Mouse (Mus musculus): Measurements from ENCODE around the gene Slc17a2. TPM values are rescaled to one million over a fixed set of nuclear protein-coding genes. Genes with fewer than 3 reads are reported as not detected.
A peak's percentile ranks its signal among the peaks of the same experiment; 100 is the strongest.
"Not testable (repeated sequence)": the region's sequence is repeated elsewhere in the genome, so short reads cannot be mapped to it uniquely, and the experiment has no call there.

The Slc17a2 gene
- polyA plus RNA-seq, 1 experiment from 2014 or later, result not detected

DNA sequence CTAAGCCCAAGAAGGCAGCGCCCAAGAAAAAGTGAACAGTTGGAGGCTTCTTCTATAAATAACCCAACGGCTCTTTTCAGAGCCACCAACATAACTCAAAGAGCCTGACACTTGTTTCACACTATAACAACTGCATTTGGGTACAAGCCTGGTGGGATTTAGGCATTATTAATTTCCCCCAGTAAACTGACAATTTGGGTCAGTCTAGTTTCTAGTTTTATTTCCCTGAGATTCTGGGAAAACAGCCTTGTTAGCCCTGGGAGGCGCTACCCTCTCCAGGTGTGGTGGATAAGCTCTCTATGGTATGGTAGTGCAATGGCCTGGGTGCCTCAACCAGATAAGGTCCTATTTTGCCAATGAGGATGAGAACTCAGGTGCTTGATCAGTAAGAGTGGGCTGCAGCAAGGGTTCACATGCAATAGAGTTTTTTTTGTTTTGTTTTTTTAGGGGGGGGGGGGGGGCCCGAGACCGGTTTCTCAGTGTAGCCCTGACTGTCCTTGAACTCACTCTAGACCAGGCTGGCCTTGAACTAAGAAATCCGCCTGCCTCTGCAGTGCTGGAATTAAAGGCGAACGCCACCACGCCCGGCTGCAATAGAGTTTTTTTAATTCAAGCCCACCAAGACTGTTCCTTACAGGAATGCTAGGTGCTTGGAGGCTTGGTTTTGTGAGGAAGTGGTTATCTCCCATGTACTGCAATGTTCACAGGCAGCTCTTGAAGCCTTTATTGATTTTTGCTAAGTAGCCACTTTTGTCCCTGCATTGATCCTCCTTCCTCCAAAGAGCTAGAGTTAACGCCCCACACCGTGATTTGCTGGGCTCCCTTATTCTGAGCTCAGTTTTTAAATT lies 42.2 kb upstream of the Slc17a2 start:
- H3K4me2 ChIP-seq (replicated peaks), result peak overlapping the region; percentile 86
- no peak for ATAC-seq (ENCODE audit: insufficient number of reproducible peaks, insufficient read depth, low FRiP score, low TSS enrichment)
- no peaks in the 10 kb centered on the region for H3K27me3 ChIP-seq
- no peaks in the 10 kb centered on the region for H3K36me3 ChIP-seq
- H3K9ac ChIP-seq, result peak overlapping the region; percentile 73
- H3K27ac ChIP-seq, result peak overlapping the region; percentile 98
- H3K4me1 ChIP-seq, result peaks cover 14% of the 10 kb centered on the region
- peak overlapping the region; percentile 59 for H3K4me3 ChIP-seq
- WGBS, result 33% methylated on average over 12 of the region's 12 CpGs
- H3K9me3 ChIP-seq, result no peaks in the 10 kb centered on the region

- no peak overlapping the region for H3K4me3 ChIP-seq
- H3K27ac ChIP-seq, result no peak overlapping the region
- WGBS, result 80% methylated on average over 1 of the region's 1 CpGs
- no peaks in the 10 kb centered on the region for H3K9me3 ChIP-seq
- no peaks in the 10 kb centered on the region for H3K36me3 ChIP-seq
- H3K9ac ChIP-seq, result no peak overlapping the region
- H3K4me1 ChIP-seq, result peaks cover 10% of the 10 kb centered on the region
- H3K27me3 ChIP-seq, result no peaks in the 10 kb centered on the region
- 0 out of 2 replicates have a peak overlapping the region, but pooled peaks have one; percentile 86 for H3K4me2 ChIP-seq (replicated peaks)
- no peak for ATAC-seq (ENCODE audit: insufficient number of reproducible peaks, insufficient read depth, low FRiP score, low TSS enrichment)
Observed at GRCm38 (mm10) chr13:23765172-23765513, 41.6 kb upstream of the Slc17a2 start.

DNA sequence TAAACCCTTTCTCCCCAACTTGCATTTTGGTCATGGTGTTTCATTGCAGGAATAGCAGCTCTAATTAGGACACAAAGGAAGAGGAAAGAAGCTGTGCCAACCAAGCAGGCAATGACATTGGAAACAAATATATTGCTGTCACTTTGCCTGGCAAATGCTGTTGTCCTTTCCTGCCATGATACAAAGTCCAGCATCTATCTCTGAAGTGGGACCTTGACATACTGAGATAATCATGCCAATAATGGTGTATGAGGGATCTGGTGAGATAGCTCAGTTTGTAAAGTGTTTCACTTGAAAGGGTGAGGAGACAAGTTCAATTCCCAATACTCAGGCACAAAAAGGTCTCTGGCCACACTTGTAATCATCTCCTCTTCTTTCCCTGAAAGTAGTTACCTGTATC lies 40.0 kb upstream of the Slc17a2 start:
- Histone ChIP-seq H3K4me3 (no peak overlapping the region), H3K4me2 (replicated peaks) (no peak overlapping the region), H3K27me3 (no peaks in the 10 kb centered on the region), H3K27ac (no peak overlapping the region), H3K36me3 (no peaks in the 10 kb centered on the region), H3K9ac (no peak overlapping the region), H3K4me1 (peaks cover 7% of the 10 kb centered on the region; the same call in 1 of the 2 replicates), H3K9me3 (no peaks in the 10 kb centered on the region)
- ATAC-seq (ENCODE audit: insufficient number of reproducible peaks, insufficient read depth, low FRiP score, low TSS enrichment), result no peak

GRCm38 (mm10) chr13:23768834-23769397 lies 37.9 kb upstream of the Slc17a2 start:
- Histone ChIP-seq H3K9ac (no peak overlapping the region), H3K4me2 (replicated peaks) (no peak overlapping the region), H3K36me3 (no peaks in the 10 kb centered on the region), H3K27ac (no peak overlapping the region), H3K27me3 (no peaks in the 10 kb centered on the region), H3K4me3 (no peak overlapping the region), H3K9me3 (no peaks in the 10 kb centered on the region), H3K4me1 (peaks cover 11% of the 10 kb centered on the region; the same call in 1 of the 2 replicates)
- ATAC-seq (ENCODE audit: insufficient number of reproducible peaks, insufficient read depth, low FRiP score, low TSS enrichment), result no peak
- WGBS, result 56% methylated on average over 5 of the region's 5 CpGs

DNA sequence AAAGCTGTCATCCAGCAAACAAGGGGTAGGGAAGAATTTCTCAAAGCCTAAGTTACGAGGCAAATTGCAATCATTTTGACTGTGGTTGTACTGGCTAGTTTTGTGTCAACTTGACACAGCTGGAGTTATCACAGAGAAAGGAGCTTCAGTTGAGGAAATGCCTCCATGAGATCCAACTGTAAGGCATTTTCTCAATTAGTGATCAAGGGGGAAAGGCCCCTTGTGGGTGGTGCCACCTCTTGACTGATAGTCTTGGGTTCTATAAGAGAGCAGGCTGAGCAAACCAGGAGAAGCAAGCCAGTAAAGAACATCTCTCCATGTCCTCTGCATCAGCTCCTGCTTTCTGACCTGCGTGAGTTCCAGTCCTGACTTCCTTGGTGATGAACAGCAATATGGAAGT lies 37.2 kb upstream of the Slc17a2 start, which contains the start of gene Trim38:
Gene Trim38 (plus strand): TSS at position 301 of the 400 bp plus-strand sequence.
- H3K9ac ChIP-seq; H3K4me3 ChIP-seq; H3K27me3 ChIP-seq; H3K36me3 ChIP-seq; ATAC-seq (ENCODE audit: insufficient number of reproducible peaks, insufficient read depth, low FRiP score, low TSS enrichment); H3K4me1 ChIP-seq; H3K4me2 ChIP-seq (replicated peaks); H3K9me3 ChIP-seq; H3K27ac ChIP-seq: not testable (repeated sequence)
- WGBS, result 77% methylated on average over 2 of the region's 2 CpGs

GRCm38 (mm10) chr13:23772561-23773313 lies 34.1 kb upstream of the Slc17a2 start:
- no peak overlapping the region for H3K27ac ChIP-seq
- H3K36me3 ChIP-seq, result no peaks in the 10 kb centered on the region
- H3K4me2 ChIP-seq (replicated peaks), result peak overlapping the region; percentile 31
- peak; percentile 84; the same call in 1 of the 2 replicates for ATAC-seq (ENCODE audit: insufficient number of reproducible peaks, insufficient read depth, low FRiP score, low TSS enrichment)
- WGBS, result 24% methylated on average over 21 of the region's 21 CpGs
- no peaks in the 10 kb centered on the region for H3K27me3 ChIP-seq
- no peaks in the 10 kb centered on the region for H3K9me3 ChIP-seq
- H3K9ac ChIP-seq, result no peak overlapping the region
- peaks cover 3% of the 10 kb centered on the region; the same call in 1 of the 2 replicates for H3K4me1 ChIP-seq
- no peak overlapping the region for H3K4me3 ChIP-seq

GRCm38 (mm10) chr13:23778339-23778738 lies 28.5 kb upstream of the Slc17a2 start:
- Histone ChIP-seq H3K4me2 (replicated peaks) (no peak overlapping the region), H3K4me3 (no peak overlapping the region), H3K9ac (no peak overlapping the region), H3K4me1 (no peaks in the 10 kb centered on the region), H3K36me3 (no peaks in the 10 kb centered on the region), H3K27me3 (no peaks in the 10 kb centered on the region), H3K9me3 (no peaks in the 10 kb centered on the region), H3K27ac (no peak overlapping the region)
- WGBS, result 91% methylated on average over 7 of the region's 7 CpGs
- no peak for ATAC-seq (ENCODE audit: insufficient number of reproducible peaks, insufficient read depth, low FRiP score, low TSS enrichment)

DNA sequence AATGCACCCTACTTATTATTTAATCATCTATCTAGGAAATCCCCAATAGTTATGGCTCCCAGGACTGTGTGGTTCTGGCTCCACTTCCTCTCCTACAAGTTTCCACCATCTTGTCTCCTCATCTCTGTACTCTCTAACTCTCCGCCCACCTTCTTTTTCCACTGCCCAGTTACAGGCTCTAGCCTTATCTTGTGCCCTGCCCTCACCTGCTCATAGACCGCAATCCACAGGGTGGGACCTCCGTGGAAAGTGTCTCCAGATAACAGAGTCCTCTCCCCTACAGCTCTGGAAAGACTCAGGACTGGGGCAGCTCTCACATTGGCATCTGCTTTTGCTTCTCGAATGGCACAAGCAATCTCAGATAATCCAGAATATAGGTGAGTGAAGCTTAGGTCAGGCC lies 27.8 kb upstream of the Slc17a2 start:
- no peak for ATAC-seq (ENCODE audit: insufficient number of reproducible peaks, insufficient read depth, low FRiP score, low TSS enrichment)
- Histone ChIP-seq H3K27me3 (no peaks in the 10 kb centered on the region), H3K9ac (no peak overlapping the region), H3K9me3 (no peaks in the 10 kb centered on the region), H3K36me3 (no peaks in the 10 kb centered on the region), H3K4me3 (no peak overlapping the region), H3K4me1 (no peaks in the 10 kb centered on the region), H3K4me2 (replicated peaks) (no peak overlapping the region), H3K27ac (no peak overlapping the region)
- 86% methylated on average over 4 of the region's 4 CpGs for WGBS

DNA sequence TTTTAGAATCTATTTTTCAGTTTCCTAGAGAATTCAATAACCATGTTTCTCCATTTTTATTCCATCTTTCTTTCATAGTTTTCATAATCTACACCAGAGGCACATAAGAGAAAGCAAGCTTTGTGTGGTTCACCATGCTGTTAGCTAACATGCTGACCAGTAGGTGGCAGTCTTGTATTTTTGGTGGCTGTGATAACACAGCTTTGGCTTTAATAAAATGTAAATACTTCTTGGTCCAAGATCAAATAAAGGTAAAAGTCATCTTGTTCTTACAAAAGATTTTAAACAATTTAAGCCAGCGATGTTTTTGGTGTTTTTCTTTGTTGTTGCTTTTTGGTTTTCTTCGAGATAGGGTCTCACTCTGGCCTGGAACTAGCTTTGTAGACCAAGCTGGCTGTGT lies 14.3 kb upstream of the Slc17a2 start:
- H3K36me3 ChIP-seq, result no peaks in the 10 kb centered on the region
- H3K4me3 ChIP-seq, result no peak overlapping the region
- no peak for ATAC-seq (ENCODE audit: insufficient number of reproducible peaks, insufficient read depth, low FRiP score, low TSS enrichment)
- H3K9ac ChIP-seq, result no peak overlapping the region
- no peaks in the 10 kb centered on the region for H3K4me1 ChIP-seq
- no peaks in the 10 kb centered on the region for H3K27me3 ChIP-seq
- H3K4me2 ChIP-seq (replicated peaks), result no peak overlapping the region
- H3K27ac ChIP-seq, result no peak overlapping the region
- 46% methylated on average over 2 of the region's 2 CpGs for WGBS
- H3K9me3 ChIP-seq, result no peaks in the 10 kb centered on the region

DNA sequence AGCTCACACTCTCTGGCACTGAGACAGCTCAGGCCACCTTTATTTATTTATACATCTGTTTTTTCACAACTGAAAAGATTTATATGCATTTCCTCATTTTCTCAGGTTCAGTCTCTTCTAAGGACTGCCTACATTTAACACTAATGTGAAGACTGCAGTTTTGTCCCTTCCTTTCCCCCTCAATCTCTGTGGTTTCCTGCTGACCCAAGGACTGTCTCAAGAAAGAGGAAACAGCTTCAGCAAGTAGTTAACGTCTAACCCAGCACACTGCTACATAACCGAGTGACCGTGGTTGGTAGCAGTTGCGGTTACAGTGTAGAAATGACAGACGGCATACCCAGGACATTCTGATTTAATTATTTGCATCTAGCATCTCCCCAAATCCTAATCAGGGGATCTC lies 7.4 kb upstream of the Slc17a2 start:
- Histone ChIP-seq H3K4me3 (no peak overlapping the region), H3K4me2 (replicated peaks) (no peak overlapping the region), H3K36me3 (no peaks in the 10 kb centered on the region), H3K27me3 (no peaks in the 10 kb centered on the region), H3K9ac (no peak overlapping the region), H3K4me1 (peaks cover 6% of the 10 kb centered on the region; the same call in 1 of the 2 replicates), H3K9me3 (no peaks in the 10 kb centered on the region), H3K27ac (no peak overlapping the region)
- ATAC-seq (ENCODE audit: insufficient number of reproducible peaks, insufficient read depth, low FRiP score, low TSS enrichment), result no peak
- WGBS, result 53% methylated on average over 5 of the region's 5 CpGs

DNA sequence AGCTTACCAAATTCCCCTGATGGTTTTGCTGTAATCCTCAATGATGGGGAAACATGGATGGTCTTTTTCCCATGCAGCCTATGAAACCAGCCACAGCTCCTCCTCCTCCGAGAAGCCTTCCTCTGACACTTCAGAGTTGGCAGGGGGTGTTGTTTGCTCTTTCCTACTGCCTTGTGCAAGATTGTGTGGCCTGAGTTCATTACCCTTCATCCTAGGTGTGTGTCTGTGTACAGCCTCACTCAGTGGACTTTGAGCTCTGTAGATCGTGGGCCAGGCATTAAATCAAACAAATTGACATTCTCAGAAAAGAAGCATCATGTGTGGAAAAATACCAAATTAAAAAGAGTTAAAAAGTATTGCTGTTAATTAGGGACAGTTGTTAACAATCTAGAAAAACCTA lies 2.3 kb upstream of the Slc17a2 start:
- ATAC-seq (ENCODE audit: insufficient number of reproducible peaks, insufficient read depth, low FRiP score, low TSS enrichment), result no peak
- Histone ChIP-seq H3K27me3 (no peaks in the 10 kb centered on the region), H3K27ac (no peak overlapping the region), H3K4me2 (replicated peaks) (no peak overlapping the region), H3K36me3 (no peaks in the 10 kb centered on the region), H3K9me3 (no peaks in the 10 kb centered on the region), H3K9ac (no peak overlapping the region), H3K4me1 (no peaks in the 10 kb centered on the region), H3K4me3 (no peak overlapping the region)
- WGBS, result 80% methylated on average over 2 of the region's 2 CpGs

DNA sequence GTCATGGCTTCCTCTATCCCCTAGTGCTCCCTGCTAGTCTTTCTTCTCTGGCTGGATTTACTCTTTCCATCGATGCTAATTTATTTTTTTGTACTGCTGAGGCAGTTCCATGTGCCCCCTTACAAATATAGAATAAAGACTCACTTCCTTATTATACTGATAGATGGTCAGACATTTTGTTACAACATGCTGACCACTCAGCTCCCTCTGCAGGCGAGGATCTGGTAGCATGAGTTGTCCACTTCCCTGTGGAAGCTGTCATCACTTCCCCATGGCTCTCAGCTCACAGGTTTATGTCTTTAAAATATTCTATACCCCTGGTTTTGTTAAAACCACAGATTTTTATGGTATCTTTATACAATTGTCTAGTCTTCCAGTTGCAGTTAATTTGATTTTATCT lies 9.4 kb downstream of the Slc17a2 start:
- Histone ChIP-seq H3K9ac (no peak overlapping the region), H3K9me3 (no peaks in the 10 kb centered on the region), H3K36me3 (no peaks in the 10 kb centered on the region), H3K27ac (no peak overlapping the region), H3K27me3 (no peaks in the 10 kb centered on the region), H3K4me3 (no peak overlapping the region), H3K4me2 (replicated peaks) (no peak overlapping the region), H3K4me1 (no peaks in the 10 kb centered on the region)
- ATAC-seq (ENCODE audit: insufficient number of reproducible peaks, insufficient read depth, low FRiP score, low TSS enrichment), result no peak
- WGBS, result 70% methylated on average over 2 of the region's 2 CpGs

Data from embryonic facial prominence, embryonic 12.5 days (tissue).